Mouse (Mus musculus): ENCODE data around the gene Sipa1l3. TPM values are rescaled to one million over a fixed set of nuclear protein-coding genes. Genes with fewer than 3 reads are reported as not detected.

Sipa1l3 gene
- 1 to 10 TPM; 7.3 to 8.1 TPM for total RNA-seq (2021)
- long read RNA-seq, experiment 1, partial matches to known transcripts, result 0 of 5 reads
- long read RNA-seq, experiment 1, other reads (novel, unspliced or antisense), result 5 of 5 reads
- long read RNA-seq, experiment 2, partial matches to known transcripts, result 0 of 2 reads
- long read RNA-seq, experiment 2, other reads (novel, unspliced or antisense), result 1 of 2 reads

DNA sequence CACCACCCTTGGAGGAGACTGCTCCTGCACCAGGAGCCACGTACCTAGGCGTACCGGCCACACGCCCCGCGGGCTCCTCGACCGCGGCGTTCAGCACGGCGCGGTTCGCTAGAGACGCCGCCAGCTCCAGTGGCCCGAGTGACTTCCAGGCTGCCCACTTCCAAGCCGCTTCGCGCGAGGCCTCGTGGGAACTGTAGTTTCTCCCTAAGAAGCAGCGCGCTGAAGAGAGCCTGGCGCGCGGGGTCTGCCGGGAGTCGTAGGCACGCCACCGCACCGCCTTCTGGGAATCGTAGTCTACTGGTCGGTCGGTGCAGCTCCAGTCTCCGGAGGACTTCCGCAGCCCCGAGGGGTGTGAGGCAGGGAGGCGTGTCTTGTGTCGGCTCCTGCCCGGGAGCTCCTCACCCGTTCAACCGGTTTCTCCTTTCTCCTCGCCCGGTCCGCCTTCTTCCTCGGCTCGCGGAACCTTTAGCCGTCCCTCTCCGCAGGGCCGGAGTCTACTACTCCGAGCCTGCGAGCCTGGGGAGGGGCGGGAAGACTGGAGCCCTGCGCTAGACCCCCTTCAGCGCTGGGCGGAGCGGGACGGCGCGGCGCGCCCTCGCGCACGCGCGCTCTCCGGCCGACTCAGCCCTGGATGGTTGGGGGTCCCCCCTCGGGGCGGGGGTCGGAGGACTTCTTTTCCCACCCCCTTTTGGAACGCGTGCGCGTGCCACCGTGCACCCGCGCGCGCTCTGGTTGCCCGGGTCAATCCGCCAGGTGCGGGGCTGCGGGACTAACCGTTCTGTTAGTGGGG is at the start of gene Sipa1l3:
Gene Sipa1l3, minus strand, starts transcription at position 221 of the 790 bp plus-strand sequence.
- DNase-seq, result peak; percentile 98

GRCm38 (mm10) chr7:29563006-29563405 is 44.6 kb upstream of the Sipa1l3 start:
- no peak for DNase-seq

DNA sequence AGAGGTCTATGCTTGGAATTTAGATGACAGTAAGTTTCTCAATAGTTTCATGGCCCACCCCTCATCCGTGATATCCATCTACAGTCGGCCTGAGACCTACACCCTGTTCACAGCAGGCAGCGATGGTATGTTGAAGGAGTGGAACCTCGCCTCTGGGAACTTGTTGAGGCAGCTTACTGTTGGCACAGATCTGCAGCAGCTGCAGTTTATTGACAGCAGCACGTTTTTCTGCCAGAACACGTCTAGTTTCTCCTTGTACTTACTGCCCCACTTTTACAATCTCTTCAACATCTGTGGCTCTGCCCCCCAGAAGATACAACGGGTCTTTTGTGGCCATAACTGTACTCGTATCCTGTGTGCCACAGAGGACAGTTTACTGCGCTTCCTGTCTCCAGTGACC is 42.6 kb upstream of the Sipa1l3 start:
- no peak for DNase-seq

DNA sequence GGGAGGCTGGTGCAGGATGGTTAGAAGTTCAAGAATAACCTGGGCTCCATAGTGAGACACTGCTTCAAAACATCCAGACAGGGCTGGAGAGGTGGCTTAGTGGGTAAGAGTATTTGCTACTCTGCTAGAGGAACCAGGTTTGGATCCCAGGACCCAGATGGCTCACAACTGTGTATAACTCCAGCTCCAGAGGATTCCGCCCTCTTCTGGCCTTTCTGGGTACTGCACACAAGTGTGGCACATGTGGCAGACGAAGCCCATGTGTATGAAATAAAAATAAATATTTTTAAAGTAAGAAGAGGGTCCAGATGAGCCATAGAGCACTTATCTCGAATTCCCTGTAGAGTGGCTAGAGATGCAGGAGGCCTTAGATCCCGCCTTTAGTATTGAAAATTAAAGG is 40.8 kb upstream of the Sipa1l3 start:
- no peak for DNase-seq

- DNase-seq, result no peak
These were observed 40.3 kb upstream of the Sipa1l3 start for GRCm38 (mm10) chr7:29558744-29559143.

DNA sequence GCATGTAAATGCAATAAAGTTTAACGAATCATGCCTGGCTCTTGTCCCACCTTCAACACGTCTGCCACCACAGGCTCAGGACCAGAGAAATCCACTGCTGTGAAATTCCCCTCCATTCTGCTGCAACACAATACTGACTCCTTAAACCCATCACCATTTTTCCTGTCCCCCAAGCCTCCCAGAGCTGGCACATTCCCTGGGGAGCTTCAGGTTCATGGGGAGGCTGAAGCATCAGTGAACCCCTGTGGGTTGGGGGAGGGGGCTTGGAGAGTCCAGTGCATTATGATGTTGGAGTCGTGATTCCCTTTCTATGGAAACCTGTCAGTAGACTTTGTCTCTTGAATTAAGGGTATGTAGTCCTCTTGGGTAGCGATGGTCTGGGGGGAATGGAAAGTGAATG is 37.8 kb upstream of the Sipa1l3 start:
- DNase-seq, result no peak

DNA sequence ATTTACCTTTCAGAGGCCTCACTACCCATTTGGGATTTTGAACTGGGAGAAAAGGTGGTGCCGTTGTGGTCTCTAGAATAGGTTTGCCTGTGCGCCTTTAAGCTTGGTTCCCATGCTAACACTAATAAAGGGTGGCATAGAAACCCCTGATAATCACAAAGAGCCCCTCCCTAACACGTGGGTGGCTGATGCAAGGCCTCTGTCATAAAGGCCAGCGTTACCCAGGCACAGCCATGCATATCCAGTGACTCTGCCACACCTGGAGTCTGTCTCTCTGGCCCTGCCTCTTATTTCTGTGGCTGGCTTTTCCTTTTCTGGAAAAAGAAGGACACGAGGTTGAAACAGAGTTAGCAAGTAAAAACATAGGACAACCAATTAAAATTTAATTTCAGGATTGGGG is 37.1 kb upstream of the Sipa1l3 start:
- no peak for DNase-seq

GRCm38 (mm10) chr7:29555051-29555450 is 36.6 kb upstream of the Sipa1l3 start:
- no peak for DNase-seq

- no peak for DNase-seq
These were observed 32.2 kb upstream of the Sipa1l3 start for GRCm38 (mm10) chr7:29550691-29551090.

DNA sequence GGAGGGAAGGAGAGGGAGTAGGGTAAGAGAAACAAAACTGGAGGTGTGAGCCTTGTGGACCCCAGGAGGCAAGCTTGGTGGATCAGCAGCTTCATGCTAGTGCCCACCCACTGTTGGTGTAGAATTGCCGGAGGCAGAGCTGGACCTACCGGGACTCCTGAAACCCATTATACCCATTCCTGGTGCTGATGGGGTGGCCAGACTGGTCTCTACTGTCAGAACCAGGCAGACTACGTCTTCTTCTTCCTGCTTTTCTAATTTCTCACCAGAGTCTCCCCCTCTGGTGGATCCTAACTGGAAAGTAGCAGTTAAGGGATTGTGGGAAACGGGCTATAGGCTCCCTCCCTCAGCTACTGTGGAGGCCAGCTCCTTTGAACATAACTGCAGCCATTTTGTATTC is 23.2 kb upstream of the Sipa1l3 start:
- no peak for DNase-seq

DNA sequence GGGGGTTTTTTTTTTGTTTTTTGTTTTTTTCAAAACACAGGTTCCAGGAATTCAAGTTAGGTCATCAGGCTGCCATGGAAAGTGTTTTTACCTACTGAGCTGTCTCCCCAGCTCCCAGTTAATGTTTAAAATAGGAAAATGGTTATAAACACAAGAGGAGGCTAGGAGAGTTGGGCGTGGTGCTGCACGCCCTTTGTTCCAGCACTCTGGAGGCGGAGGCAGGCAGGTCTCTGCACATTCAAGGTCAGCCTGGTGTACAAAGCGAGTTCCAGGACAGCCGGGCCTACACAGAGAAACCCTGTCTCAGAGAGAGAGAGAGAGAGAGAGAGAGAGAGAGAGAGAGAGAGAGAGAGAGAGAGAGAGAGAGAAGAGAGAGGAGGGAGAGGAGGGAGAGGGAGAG is 22.7 kb upstream of the Sipa1l3 start:
- DNase-seq, result no peak

GRCm38 (mm10) chr7:29540631-29541030 is 22.2 kb upstream of the Sipa1l3 start:
- no peak for DNase-seq

- DNase-seq, result peak; percentile 70
These were observed 5.3 kb upstream of the Sipa1l3 start for GRCm38 (mm10) chr7:29523700-29524099.

DNA sequence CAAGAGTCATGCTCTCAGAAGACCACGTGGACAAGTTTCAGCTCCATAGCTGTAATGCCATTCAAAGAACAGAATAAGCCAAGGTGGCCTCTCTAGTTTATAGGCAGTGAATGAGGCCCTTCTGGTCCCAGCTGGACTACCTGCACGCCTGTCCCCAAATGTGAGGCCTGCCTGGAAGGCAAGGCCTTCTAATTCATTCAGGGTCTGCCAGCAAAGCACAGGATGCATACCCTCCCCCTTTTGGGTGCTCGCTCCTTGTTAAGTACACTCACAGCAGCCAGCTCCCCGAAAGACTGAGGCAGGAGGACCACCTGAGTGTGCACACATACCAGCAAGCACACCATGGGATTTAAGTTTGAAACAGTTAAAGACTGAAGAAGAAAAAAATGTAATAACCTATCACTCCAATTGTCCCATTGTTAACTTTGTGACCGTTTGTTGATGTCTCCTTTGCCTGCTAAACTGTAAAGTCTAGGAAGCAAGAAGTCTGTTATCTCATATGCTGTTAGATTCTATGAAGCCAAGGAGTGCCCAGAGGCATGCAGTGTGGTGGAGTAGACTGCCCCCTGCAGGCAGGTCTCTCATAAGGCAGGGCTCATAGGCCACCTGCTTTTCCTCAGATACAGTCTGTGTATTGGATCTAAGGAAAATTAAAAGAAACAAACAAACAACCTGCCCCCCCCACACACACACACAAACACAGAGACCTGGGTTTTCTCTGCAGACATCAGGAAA is 3.6 kb upstream of the Sipa1l3 start:
- DNase-seq, result peak; percentile 58

DNA sequence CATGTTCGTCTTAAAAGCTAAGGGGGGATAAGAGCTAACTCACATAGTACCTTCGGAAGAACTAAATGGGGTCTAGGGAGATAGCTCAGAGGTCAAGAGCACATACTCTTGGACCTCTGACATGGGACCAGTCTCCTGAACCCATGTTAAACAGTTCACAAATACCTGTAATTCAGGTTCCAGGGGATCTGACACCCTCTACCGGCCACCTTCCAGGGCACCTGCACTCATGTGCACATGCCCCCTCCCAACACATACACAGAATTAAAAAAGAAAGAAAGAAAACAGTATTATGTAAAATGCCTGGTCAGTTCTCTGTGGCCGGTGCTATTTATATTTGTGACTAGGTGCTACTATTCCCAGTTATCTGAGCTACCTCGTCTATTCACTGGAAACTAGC is 2.9 kb upstream of the Sipa1l3 start:
- no peak for DNase-seq

- no peak for DNase-seq
These were observed 2.4 kb upstream of the Sipa1l3 start for GRCm38 (mm10) chr7:29520794-29521193.

DNA sequence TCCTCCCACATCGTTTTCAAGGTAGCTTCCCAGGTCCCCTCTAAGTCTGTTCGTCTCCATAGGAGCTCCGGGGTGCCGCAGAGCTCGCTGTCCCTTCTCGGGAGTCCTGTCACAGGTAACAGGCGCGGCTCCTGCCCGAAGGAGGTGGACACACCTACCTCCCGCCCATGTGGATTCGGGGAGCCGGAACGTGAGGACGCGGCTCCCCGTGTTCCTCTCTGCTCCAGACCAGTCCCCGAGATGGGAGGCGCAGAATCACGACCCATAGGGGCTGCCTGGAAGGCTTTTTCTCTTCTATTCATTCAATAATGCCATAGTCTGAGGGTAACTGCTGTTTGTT is 740 bp upstream of the Sipa1l3 start:
- DNase-seq, result no peak

- DNase-seq, result no peak
These were observed 404 bp downstream of the Sipa1l3 start for GRCm38 (mm10) chr7:29518054-29518420.

GRCm38 (mm10) chr7:29517178-29517577 is 1.3 kb downstream of the Sipa1l3 start:
- no peak for DNase-seq

GRCm38 (mm10) chr7:29515652-29516051 is 2.8 kb downstream of the Sipa1l3 start:
- no peak for DNase-seq

DNA sequence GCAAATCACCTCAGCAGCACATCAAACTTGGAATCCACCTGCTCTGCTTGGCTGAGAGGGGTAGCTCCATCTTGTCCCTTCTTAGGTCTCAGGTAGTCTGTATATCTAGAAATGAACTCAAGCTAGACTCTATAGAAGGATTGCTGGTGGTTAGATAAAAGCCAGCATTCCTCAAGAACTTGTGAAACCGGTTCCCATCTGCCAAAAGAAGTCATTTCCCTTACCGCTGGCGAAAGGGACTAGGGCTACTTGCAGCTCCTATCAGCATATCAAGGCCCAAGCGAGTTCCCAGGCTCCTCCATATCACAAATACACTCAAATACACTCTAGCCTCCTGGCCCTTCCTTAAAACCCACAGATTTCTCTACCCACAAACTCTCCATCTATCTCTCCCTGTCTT is 5.7 kb downstream of the Sipa1l3 start:
- DNase-seq, result no peak

DNA sequence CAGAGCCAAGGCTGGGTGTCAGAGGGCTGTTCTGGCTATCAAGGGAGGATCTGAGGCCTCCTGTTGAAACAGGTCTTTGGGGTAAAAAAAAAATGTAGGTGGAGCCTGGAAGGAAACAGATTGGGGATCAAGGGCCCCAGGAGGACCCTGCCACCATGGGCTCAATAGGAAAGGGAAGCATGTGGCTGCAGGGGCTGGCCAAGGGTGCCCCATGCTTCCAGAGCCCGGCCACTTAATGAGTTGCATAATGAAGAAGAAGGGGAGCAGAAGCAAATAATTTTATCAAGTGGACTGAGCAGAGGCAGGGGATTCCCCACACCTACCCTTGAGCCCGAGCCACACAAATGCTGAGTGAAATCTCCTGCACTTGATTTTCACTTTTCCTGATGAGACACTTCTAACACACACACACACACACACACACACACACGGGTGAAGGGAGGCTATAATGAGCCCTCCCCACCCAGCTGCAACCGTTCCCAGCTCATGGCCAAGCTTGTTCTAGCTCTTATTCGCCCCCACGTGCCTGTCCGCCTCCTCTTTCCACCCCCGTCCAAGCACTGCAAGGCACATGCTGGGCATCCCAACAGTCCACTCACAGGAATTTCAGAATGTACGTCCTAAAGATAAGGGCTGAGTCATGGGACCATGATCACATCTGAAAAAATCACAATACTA is 6.7 kb downstream of the Sipa1l3 start:
- no peak for DNase-seq

DNA sequence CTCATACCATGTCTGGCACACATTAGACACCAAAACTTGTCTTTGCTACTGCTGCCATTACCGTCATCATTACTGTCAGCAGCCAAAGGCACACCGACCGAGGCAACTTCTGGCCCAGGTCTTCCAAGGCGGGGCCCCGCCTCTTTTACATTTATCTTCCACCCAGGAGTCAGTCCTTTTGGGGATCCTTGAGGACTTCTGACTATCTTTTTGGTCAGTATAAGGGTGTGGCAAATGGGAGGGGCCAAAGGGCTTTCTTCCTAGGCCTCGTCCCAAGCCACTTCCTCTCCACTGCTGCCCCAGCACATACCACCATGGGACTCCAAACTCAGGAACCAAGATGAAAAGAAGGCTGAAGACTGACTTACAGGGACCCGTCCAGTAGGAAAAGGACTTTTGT is 9.9 kb downstream of the Sipa1l3 start:
- no peak for DNase-seq
